Mouse (Mus musculus): Measurements from ENCODE around the gene Tctex1d2. TPM values are rescaled to one million over a fixed set of nuclear protein-coding genes. Genes with fewer than 3 reads are reported as not detected.
"Not testable (repeated sequence)": the region's sequence is repeated elsewhere in the genome, so short reads cannot be mapped to it uniquely, and the experiment has no call there.

Tctex1d2 gene
- polyA plus RNA-seq, 2 experiments, result 16.9 to 25.6 TPM

DNA sequence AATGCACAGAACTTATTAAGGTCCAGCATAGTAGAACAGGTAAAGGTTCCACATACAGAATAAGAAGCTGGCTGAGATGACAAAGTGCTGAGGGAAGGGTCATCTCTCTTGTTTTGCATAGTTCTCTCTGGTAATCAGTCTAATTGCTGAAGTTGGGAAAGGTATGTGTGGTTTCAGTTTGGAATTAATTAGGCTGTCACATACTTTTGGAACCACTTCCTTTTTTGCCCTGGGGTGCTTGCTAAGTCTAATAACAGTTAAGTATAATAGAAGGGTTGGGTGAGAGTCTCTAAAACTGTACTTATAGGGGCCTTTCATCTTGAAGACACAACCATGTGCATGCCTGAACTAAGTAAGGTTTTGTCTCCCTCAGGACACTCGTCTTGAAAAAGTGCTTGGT, 17.2 kb downstream of the Tctex1d2 start:
- Histone ChIP-seq H3K27ac (replicated peaks; ENCODE audit: low read depth, low read length) (no peak overlapping the region), H3K4me1 (ENCODE audit: control insufficient read depth, insufficient read depth, low read length) (peaks cover 3% of the 10 kb centered on the region; the same call in 1 of the 2 replicates), H3K4me3 (replicated peaks; ENCODE audit: low read length) (no peak overlapping the region), H3K27me3 (ENCODE audit: control insufficient read depth, insufficient read depth, low read length) (no peaks in the 10 kb centered on the region), H3K9ac (ENCODE audit: low read depth, low read length, severe bottlenecking) (no peak overlapping the region), H3K4me2 (replicated peaks; ENCODE audit: low read depth, low read length, severe bottlenecking) (no peak overlapping the region), H3K9me3 (ENCODE audit: control insufficient read depth, low read length) (no peaks in the 10 kb centered on the region), H3K36me3 (ENCODE audit: control insufficient read depth, insufficient read depth, low read length) (0 out of 2 replicates have a peak, but pooled peaks cover 2% of the 10 kb centered on the region)
- WGBS, result 50% methylated on average over 1 of the region's 1 CpGs
- TF ChIP-seq POLR2A (IDR thresholded peaks at IDR 0.05; ENCODE audit: borderline replicate concordance, extremely low read depth, insufficient read depth, insufficient read length), result no peak
- ATAC-seq (ENCODE audit: low FRiP score, low read depth) (no peak), DNase-seq (ENCODE audit: low spot score) (no peak)

DNA sequence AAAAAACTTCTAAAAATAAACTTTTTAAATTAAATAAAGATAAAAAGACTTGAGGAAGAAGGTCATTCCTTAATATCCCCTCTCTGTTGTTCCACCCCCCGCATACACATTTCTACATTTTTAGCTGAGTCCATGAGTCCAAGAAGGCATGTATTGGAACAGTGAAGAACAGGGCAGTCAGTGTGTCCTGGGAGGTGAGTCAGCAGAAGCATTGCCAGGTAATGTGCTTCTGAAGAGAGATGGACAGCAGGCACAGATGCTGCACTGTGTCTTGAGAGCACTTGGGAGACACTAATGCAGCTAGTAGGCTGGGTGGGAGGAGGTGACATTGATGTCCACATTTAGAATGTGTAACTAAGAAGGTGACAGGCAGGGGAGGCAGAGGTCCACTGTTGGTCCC, 17.8 kb downstream of the Tctex1d2 start:
- Histone ChIP-seq H3K4me2 (replicated peaks; ENCODE audit: low read depth, low read length, severe bottlenecking) (no peak overlapping the region), H3K27me3 (ENCODE audit: control insufficient read depth, insufficient read depth, low read length) (no peaks in the 10 kb centered on the region), H3K9me3 (ENCODE audit: control insufficient read depth, low read length) (no peaks in the 10 kb centered on the region), H3K27ac (replicated peaks; ENCODE audit: low read depth, low read length) (no peak overlapping the region), H3K4me3 (replicated peaks; ENCODE audit: low read length) (no peak overlapping the region), H3K9ac (ENCODE audit: low read depth, low read length, severe bottlenecking) (no peak overlapping the region), H3K4me1 (ENCODE audit: control insufficient read depth, insufficient read depth, low read length) (no peaks in the 10 kb centered on the region), H3K36me3 (ENCODE audit: control insufficient read depth, insufficient read depth, low read length) (0 out of 2 replicates have a peak, but pooled peaks cover 2% of the 10 kb centered on the region)
- DNase-seq (ENCODE audit: low spot score) (no peak), ATAC-seq (ENCODE audit: low FRiP score, low read depth) (no peak)
- 90% methylated on average over 1 of the region's 1 CpGs for WGBS
- no peak for TF ChIP-seq POLR2A (IDR thresholded peaks at IDR 0.05; ENCODE audit: borderline replicate concordance, extremely low read depth, insufficient read depth, insufficient read length)

DNA sequence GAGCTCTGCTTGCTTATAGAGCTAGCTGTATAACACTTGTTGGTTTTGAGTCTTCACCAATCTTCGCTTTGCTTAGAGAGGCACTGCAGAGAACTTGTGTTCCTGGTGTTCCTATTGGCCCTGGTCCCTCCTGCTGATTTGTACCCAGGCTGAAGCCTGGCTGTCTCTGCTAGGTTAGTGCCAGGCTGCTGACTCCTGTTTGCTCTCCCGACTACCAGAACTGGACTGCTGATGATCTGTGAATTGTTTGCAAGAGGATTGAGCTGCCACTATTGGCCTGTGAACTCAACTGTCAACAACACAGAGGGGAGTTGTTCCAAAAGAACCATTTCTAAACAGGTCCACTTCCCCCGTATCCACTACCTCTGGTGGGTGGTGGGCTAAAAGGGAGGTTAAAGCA, 21.9 kb downstream of the Tctex1d2 start:
- no peak for DNase-seq (ENCODE audit: low spot score)
- no peak overlapping the region for H3K4me2 ChIP-seq (replicated peaks; ENCODE audit: low read depth, low read length, severe bottlenecking)
- ATAC-seq (ENCODE audit: low FRiP score, low read depth), result no peak
- no peak overlapping the region for H3K27ac ChIP-seq (replicated peaks; ENCODE audit: low read depth, low read length)
- TF ChIP-seq POLR2A (IDR thresholded peaks at IDR 0.05; ENCODE audit: borderline replicate concordance, extremely low read depth, insufficient read depth, insufficient read length), result no peak
- H3K36me3 ChIP-seq (ENCODE audit: control insufficient read depth, insufficient read depth, low read length), result 0 out of 2 replicates have a peak, but pooled peaks cover 2% of the 10 kb centered on the region
- H3K9ac ChIP-seq (ENCODE audit: low read depth, low read length, severe bottlenecking), result no peak overlapping the region
- no peaks in the 10 kb centered on the region for H3K9me3 ChIP-seq (ENCODE audit: control insufficient read depth, low read length)
- no peaks in the 10 kb centered on the region for H3K4me1 ChIP-seq (ENCODE audit: control insufficient read depth, insufficient read depth, low read length)
- WGBS, result 86% methylated on average over 3 of the region's 3 CpGs
- no peak overlapping the region for H3K4me3 ChIP-seq (replicated peaks; ENCODE audit: low read length)
- H3K27me3 ChIP-seq (ENCODE audit: control insufficient read depth, insufficient read depth, low read length), result no peaks in the 10 kb centered on the region

DNA sequence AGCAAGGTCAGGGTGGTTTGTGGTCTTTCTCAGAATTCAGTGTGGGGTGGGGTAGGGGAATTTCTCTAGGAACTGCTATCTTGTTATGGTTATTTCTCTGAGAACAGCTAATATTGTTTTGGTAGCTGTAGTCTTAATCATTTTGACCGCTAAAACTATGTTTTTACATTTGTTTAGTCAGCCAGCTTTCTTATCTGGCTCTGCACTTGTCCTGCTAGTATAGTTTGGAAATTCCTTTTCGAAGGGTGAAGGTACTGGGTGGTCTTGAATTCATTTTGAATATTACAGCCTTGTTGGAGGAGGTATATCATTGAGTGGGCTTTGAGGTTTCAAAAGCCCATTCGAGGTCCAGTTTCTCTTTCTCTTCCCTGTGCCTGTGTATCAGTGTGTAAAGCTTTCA, 25.1 kb downstream of the Tctex1d2 start:
- 89% methylated on average over 3 of the region's 3 CpGs for WGBS
- H3K27ac ChIP-seq (replicated peaks; ENCODE audit: low read depth, low read length); H3K4me3 ChIP-seq (replicated peaks; ENCODE audit: low read length); H3K9ac ChIP-seq (ENCODE audit: low read depth, low read length, severe bottlenecking); DNase-seq (ENCODE audit: low spot score); H3K36me3 ChIP-seq (ENCODE audit: control insufficient read depth, insufficient read depth, low read length); H3K4me1 ChIP-seq (ENCODE audit: control insufficient read depth, insufficient read depth, low read length); H3K4me2 ChIP-seq (replicated peaks; ENCODE audit: low read depth, low read length, severe bottlenecking); H3K27me3 ChIP-seq (ENCODE audit: control insufficient read depth, insufficient read depth, low read length); H3K9me3 ChIP-seq (ENCODE audit: control insufficient read depth, low read length); ATAC-seq (ENCODE audit: low FRiP score, low read depth): not testable (repeated sequence)

DNA sequence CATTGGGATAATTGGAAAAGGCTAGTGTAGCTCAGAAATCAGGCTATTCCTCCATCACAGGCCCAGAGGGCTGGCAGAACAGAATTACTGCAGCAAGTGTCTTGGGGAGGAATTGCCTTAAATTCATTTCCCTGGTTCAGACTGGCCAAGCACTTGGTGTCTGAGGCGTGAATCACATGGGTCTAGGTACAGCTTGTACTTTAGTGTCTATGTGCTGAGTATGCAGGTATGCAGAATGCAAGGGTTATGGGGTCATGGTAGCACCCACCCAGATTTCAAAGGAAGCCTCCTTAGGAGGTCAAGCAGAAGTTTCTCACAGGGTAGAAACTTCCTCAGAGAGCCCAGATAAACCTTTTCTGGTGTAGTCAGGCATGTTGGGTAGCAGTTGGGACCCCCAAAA, 26.1 kb downstream of the Tctex1d2 start:
- Histone ChIP-seq H3K27ac (replicated peaks; ENCODE audit: low read depth, low read length) (no peak overlapping the region), H3K27me3 (ENCODE audit: control insufficient read depth, insufficient read depth, low read length) (no peaks in the 10 kb centered on the region), H3K4me2 (replicated peaks; ENCODE audit: low read depth, low read length, severe bottlenecking) (no peak overlapping the region), H3K9me3 (ENCODE audit: control insufficient read depth, low read length) (no peaks in the 10 kb centered on the region), H3K9ac (ENCODE audit: low read depth, low read length, severe bottlenecking) (no peak overlapping the region), H3K4me1 (ENCODE audit: control insufficient read depth, insufficient read depth, low read length) (no peaks in the 10 kb centered on the region), H3K4me3 (replicated peaks; ENCODE audit: low read length) (no peak overlapping the region), H3K36me3 (ENCODE audit: control insufficient read depth, insufficient read depth, low read length) (no peaks in the 10 kb centered on the region)
- TF ChIP-seq POLR2A (IDR thresholded peaks at IDR 0.05; ENCODE audit: borderline replicate concordance, extremely low read depth, insufficient read depth, insufficient read length), result no peak
- ATAC-seq (ENCODE audit: low FRiP score, low read depth) (no peak), DNase-seq (ENCODE audit: low spot score) (no peak)
- WGBS, result 87% methylated on average over 1 of the region's 1 CpGs

DNA sequence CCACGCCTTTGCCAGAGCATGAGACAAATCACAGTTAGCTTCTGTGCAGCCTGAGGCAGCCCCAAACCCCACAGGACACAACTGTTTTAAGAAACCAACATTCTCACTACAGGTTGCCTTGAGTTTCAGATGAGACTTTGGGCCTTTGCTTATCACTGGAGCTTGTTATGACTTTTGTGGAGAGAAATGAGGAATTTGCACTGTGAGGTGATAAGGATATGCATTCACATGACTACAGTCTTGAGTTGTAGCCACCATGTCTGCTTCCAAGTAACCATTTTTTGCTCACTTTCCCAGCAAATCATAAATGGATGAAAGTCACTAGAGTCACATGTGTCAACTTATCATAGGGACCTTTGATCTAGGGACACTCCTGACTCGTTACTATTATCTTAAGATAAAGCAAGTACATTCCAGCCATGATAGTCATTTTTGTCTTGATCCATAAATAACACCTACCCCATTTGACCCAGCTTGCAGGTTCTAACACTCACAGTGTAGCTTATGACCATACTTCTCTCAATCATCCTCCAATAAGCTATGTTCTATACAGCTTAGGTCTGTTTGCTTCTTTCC, 27.1 kb downstream of the Tctex1d2 start:
- H3K9ac ChIP-seq (ENCODE audit: low read depth, low read length, severe bottlenecking), result no peak overlapping the region
- no peaks in the 10 kb centered on the region for H3K4me1 ChIP-seq (ENCODE audit: control insufficient read depth, insufficient read depth, low read length)
- no peak for ATAC-seq (ENCODE audit: low FRiP score, low read depth)
- H3K27ac ChIP-seq (replicated peaks; ENCODE audit: low read depth, low read length), result no peak overlapping the region
- WGBS, result 87% methylated on average over 2 of the region's 2 CpGs
- peaks cover 1% of the 10 kb centered on the region; the same call in 1 of the 2 replicates for H3K36me3 ChIP-seq (ENCODE audit: control insufficient read depth, insufficient read depth, low read length)
- TF ChIP-seq POLR2A (IDR thresholded peaks at IDR 0.05; ENCODE audit: borderline replicate concordance, extremely low read depth, insufficient read depth, insufficient read length), result no peak
- no peak overlapping the region for H3K4me2 ChIP-seq (replicated peaks; ENCODE audit: low read depth, low read length, severe bottlenecking)
- no peaks in the 10 kb centered on the region for H3K9me3 ChIP-seq (ENCODE audit: control insufficient read depth, low read length)
- no peak overlapping the region for H3K4me3 ChIP-seq (replicated peaks; ENCODE audit: low read length)
- H3K27me3 ChIP-seq (ENCODE audit: control insufficient read depth, insufficient read depth, low read length), result no peaks in the 10 kb centered on the region
- no peak for DNase-seq (ENCODE audit: low spot score)

Data from limb, embryonic 14.5 days (tissue).